Mouse (Mus musculus): ENCODE measurements around the gene Tk1.

DNA sequence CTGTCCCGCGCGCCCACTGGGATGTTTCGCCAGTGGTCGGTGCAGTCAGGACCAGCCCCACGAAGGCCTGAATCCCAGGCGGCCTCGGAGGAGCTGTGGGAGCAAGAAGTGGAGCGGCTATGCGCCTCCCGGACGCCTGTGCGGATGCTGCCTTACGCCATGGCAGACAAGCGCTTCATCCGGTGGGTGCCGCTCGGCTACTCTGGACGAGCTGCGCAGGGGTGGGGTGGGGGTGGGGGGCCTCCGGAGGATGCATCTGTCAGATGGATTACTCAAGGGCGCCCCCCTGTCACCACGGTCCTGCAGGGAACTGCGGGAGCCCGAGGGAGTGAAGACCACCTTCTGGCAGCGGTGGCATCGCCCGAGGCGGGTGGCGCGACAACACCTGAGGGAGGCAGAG lies 42.8 kb downstream of the Tk1 start:
- TF ChIP-seq CTCF (IDR thresholded peaks at IDR 0.05; ENCODE audit: borderline replicate concordance, insufficient read depth, low read depth, low read length) (peak; percentile 25; the same call in 1 of the 2 replicates), POLR2A (IDR thresholded peaks at IDR 0.05; ENCODE audit: borderline replicate concordance, insufficient read depth, low read length) (no peak)

All from cerebellum, adult 2 months (tissue).